Mouse (Mus musculus): ENCODE measurements at regions not wholly inside any gene's neighbourhood (a gene's known extent, or its start where the extent isn't known, plus 50 kb on each side); places are given as distances from the start of the nearest gene placed in this dataset.

DNA sequence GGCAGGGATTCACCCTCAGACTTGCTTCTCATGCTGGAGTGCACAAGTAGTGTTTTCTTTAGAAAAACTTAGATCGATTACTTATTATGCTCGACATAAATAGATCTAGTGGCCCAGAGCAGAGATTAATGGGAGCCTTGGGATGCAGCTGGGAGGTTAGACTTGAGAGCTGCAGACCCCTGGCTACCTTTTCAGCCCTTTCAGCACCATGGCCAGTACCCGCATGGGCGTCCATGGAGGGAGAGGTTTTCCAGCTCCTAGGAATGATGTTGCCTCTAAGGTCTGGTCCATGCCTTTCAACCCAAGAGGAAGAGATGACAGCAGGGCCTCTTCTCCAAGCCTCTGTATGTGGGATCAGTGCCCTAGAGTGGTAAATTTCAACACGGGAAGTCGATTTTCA lies 73.3 kb upstream of the Lrfn2 start:
- TF ChIP-seq CTCF (IDR thresholded peaks at IDR 0.05; ENCODE audit: control insufficient read depth, insufficient read depth, insufficient replicate concordance, low read depth, low read length) (no peak), POLR2A (IDR thresholded peaks at IDR 0.05; ENCODE audit: control insufficient read depth, low read depth, low read length) (no peak)

Measured in testis, adult 2 months (tissue).